Mouse (Mus musculus) c-Kit-positive CD71-positive TER-119-positive erythroid progenitor cells, embryonic 14.5 days (primary cell): ENCODE measurements around the gene Bag5.
"Not testable (repeated sequence)": the region's sequence is repeated elsewhere in the genome, so short reads cannot be mapped to it uniquely, and the experiment has no call there.

Experiments
- DNase-seq: peaks from one replicate; pipeline ENCODE4 v3.0.0-alpha.2; 2013; ENCODE audit warnings: low spot score

The Bag5 gene

DNA sequence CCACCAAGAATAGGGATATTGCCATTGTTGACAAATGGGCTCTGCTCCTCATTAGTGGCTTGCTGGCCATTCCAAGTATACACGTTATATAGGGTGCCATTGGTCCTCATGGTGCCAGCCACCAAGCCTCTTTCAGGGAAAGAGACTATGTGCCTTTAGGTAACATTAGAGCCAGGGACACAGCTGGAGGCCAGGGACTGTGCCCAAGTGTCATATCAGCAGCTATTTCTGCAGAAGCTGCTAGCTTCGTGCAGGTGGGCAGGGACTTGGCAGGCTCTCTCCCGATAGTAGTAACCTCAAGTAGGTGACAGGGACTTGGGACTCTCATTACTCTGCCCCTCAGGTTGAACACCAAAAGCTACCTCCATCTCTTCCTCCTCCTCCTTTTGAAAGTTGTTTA, 21.9 kb upstream of the Bag5 start:
- DNase-seq: no peak

DNA sequence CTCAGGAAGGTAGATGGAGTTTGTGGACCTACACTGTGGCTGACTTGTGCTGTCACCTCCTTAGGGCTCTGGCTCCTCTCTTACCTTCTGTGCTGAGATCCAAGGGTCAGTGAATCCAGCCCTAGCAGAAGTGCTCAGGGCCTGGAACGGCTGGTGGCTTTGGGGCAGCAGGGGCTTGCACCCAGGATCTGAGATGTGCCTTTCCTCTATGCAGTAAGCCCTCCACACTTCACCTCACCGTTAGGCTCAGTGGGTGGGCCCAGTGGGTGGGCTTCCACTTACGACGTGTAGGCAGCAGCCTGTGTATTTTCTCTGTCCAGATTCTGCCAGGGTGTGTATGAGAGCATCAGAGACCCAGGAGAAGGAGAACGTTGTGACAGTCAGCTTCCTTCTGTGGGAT, 19.9 kb upstream of the Bag5 start:
- DNase-seq: no peak

DNA sequence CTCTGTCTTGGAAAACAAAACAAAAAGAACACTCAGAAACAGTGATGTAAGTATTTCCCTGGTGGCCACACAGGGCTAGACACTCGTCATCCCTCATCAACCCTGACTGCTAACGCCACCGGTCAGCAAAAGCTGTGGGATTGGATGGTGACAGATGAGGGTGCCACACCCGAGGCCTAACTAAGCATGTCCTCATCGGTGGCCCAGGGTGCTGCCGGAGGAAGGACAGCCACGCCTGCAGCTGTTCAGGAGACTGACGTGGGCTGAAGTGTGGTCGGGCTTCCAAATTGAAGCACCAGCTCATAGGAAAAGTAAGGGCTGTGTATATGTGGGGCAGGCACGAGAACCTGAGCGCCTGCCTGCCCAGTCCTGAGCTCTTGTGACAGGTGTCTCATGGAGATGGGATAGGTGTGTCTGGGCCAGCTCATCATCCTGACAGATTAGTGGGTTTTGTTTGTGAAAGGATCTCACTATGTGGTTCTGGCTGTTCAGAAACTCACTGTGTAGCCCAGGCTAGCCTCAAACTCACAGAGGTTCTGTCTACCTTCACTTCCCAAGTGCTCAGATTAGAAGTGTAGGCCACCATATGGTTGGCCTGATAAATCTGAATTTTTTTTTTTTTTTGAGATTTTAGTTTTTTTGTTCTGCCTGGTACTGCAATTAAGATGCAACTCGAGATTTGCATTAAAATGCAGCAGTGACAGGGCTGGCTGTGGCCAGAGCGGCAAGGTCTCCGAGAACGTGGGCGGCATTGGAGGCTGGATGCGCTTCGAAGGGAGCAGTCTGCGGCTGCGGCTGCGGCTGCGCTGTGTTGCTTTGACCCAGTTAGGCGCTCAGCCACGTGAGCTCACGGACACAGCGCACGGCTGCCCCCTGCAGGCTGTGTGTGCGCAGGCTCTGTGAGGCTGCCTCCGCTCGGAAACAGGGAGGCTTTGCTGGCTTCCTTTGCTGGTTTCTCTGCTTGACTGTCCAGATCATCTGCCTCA, 19.1 kb upstream of the Bag5 start:
- DNase-seq: peak; percentile 78

DNA sequence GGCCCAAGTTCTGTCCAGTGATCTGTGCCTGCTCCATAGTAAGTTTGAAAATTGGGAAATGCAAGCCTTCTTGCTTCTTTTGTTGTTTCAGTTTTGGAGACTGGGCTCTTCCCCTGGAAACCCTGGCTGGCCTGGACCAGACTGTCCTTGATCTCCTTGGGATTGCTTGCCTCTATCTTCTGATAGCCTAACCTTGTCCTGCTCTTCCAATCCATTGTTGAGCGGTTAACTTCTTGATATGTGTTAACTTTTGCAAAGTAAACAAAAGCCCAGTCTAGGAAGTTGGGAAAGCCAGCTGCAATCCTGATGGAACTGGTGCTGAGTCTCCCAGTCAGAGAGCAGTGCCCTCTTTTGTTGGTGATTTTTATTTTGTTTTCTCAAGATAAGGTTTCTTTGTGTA, 14.9 kb upstream of the Bag5 start:
- no peak for DNase-seq

DNA sequence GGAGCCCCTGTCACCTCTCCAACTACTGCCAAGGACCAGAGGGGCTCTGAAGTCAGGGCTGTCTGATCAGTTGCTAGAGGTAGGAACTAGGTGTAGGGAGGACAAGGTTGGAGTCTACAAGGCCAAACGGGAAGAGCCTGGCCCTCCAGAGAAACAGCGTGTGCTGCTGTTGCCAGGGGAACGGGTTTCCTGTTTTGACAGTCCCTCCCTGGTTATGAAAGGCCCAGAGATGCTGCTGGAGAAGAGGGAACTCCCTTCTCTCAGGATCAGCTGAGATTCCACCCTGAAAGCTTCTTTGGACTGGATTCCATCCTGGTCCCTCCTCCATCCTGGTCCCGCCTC, 13.0 kb upstream of the Bag5 start:
- no peak for DNase-seq

DNA sequence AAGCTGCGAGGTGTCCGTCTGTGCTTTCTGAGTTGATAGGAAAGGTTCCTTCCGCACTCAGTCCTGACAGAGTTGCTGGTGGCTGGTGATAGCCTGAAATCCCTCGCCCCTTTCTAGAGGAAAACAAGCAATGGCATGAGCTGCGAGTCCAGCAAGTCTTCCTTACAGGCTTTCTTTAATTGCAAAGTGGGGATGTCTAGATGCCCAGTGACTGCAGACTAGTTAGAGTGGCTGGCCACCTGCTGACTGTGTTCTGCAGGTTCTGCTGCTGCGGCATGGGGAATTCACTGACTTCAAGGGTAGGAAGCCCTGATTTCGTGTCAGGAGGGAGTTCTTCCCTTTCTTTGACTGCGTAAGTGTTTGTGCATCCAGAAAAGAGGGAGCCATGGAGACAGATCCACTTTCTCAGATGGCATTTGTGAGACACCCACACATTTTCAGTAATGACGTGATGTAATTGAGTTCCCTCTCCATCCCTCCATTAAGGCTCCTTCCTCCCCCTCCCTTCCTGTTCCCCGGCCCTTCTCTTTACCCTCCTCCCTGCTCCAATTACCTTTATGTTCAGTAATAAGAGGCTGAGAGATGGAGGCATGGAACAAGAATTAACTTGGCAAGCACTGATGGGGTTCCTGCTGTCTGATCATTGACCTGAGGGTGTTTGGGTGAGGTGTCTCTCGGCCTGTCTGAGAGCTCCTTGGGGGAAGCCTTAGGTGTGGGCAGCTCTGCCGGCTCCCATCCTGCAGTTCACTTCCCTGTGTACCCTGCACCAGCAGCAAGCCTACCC, 12.5 kb upstream of the Bag5 start:
- DNase-seq: no peak

DNA sequence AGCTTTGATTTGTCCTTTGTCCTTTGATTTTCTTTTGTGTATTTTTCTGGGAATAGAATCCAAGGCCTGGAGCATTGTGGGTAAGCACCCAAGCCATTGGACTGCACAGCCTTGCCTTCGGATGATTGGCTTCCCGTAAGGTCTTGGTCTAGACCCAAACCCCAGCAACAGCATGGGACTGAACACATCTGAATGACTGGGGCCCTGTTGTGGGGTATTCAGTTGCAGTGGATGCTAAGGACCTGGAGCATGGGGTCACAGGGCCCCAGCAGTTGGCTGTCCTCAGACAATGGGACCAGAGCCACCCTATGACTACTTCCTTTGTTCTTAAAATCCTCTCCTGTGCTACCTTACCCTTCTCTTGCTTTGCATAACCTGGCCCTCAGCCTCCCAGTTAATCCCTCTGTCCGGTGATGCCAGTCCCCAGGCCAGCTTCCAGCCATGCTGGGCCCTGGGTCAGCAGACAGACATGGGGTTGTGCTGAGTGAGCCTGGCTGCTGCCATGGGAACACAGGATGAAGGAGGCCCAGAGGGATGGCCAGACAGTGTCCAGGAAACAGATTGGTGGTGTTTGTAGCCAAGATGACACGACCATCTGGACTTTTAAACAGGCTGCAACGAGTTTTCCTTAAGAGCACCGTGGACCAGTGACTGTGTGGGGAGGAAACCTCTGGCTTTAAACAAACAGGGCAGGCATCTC, 11.7 kb upstream of the Bag5 start:
- DNase-seq: no peak

DNA sequence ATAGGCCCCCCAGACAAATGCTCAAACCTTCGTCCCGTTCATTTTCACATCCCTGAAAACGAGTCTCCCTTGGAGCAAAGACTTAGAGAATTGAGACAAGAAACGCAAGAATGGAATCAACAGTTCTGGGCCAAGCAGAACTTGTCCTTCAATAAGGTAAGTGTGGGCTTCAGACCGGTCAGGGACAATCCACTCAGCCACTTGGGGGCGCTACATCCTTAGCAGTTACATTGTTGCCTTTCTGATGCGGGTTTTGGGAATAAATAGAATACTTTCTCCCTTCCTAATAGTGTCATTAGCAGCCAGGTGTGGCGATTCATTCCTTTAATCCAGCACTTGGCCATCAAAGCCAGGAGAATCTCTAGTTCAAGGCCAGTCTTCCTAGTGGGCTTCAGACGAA, 9.6 kb upstream of the Bag5 start:
- peak; percentile 43 for DNase-seq

DNA sequence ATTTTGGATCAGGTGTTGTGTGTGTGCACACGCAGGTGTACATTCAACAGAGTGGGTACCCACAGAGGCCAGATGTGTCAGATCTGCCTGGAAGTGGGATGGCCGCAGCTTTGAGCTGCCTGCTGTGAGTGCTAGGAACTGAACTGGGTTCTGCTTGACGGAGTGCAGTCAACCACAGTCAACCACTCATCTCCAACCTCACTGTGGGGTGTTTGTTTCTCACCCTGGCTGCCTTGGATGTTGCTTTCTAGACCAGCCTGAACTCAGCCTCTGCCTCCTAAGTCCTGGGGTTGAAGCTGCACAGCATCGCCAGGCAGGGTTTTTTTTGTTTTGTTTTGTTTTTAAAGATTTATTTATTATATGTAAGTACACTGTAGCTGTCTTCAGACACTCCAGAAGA, 7.2 kb upstream of the Bag5 start:
- no peak for DNase-seq

DNA sequence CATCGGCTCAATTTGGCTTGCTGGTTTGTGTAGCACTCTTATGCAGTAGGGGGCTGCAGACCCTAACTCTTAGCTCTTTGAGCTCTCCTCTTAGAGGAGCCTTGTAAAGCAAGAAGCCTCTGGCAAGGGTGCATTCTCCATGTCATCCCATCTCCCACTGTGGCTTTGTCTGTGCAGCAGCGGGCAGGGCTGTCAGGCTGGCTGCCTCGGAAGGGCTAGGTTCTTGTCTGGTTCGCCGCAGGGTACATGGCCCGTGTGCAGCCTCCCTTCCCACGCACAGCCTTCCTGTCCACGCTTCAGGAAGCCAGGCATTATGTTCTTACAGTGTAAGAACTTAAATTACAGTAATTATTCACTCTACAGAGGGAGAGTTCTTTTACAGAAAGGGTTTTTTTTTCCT, 5.6 kb upstream of the Bag5 start:
- no peak for DNase-seq

DNA sequence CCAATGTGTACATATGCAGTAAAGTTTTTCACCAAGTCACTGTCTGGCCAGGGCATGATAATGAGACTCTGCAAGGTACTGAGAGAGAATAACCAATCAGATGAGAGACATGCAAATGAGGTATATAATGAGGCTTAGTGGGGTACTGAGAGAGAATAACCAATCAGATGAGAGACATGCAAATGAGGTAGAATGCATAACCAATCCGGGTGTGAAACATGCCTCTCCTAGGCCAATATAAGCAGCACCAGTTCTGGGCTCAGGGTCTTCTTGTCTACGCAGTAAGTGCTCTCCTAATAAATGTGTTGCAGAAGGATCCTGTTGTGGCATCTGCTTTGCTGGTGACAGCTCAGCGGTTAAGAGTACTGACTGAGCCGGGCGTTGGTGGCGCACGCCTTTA, 3.4 kb upstream of the Bag5 start:
- no peak for DNase-seq

DNA sequence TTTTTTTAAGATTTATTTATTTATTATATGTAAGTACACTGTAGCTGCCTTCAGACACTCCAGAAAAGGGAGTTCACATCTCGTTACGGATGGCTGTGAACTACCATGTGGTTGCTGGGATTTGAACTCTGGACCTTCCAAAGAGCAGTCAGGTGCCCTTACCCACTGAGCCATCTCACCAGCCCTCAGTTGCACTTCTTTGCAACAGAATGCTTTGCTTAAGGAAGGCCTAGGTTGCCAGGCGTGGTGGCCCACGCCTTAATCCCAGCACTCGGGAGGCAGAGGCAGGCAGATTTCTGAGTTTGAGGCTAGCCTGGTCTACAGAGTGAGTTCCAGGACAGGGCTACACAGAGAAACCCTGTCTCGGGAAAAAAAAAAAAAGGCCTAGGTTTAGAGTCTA, 823 bp upstream of the Bag5 start:
- DNase-seq: not testable (repeated sequence)

DNA sequence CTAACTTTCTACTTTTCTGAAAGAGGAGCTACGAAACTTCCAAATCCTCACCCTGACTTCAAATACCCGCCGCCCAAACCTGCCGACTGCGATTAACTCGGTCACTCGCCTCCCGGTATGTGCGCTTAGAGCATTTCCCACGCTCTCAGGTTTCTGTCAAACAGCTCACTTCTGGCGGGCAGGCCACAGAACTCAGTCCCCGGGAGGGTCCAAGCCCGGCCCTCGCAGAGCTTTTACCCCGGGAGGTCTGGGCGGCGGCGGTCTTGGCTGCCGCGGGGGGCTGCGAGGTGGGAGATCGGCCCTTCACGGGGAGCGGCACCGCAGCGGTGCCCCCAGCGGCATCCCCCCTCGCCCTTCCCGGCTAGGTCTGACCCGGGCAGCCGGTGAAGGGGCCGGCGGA, 581 bp downstream of the Bag5 start:
- DNase-seq: peak; percentile 37

DNA sequence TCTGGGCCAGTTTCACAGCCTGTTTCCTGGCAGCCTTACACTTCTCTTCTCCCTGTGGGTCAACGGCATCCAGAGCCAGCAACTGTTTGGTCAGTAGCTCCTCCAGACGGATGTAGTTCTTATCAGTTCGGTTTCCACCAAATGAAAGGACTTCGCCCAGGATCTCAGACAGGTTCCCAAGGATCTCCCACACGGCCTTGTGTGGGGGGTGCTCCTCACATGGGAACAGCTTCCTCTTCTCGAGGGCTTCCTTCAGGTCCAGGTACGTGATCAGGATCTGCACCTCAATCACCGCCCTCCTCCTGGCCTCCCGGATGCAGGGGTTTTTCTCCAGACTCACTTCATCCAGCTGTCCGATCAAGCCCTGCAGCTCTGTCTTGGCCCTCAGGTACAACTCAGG, 3.0 kb downstream of the Bag5 start:
- DNase-seq: no peak

DNA sequence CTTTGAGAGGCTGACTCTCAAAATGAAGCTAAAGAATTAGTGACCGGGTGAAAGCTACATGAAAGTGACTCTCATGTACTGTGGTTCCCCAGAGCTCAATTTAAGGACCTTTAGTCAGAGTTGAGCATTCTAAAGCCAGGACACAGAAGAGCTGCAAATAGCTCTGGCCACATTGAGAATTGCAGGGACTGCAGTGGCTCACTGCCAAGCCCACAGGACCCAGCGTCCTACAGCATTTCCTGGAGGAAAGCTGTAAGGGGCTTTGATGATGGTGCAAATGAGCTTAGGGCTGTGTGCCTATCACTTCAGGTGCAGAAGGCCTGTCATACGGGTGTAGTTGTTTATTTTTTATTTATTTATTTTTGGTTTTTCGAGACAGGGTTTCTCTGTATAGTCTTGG, 4.9 kb downstream of the Bag5 start:
- DNase-seq: no peak

DNA sequence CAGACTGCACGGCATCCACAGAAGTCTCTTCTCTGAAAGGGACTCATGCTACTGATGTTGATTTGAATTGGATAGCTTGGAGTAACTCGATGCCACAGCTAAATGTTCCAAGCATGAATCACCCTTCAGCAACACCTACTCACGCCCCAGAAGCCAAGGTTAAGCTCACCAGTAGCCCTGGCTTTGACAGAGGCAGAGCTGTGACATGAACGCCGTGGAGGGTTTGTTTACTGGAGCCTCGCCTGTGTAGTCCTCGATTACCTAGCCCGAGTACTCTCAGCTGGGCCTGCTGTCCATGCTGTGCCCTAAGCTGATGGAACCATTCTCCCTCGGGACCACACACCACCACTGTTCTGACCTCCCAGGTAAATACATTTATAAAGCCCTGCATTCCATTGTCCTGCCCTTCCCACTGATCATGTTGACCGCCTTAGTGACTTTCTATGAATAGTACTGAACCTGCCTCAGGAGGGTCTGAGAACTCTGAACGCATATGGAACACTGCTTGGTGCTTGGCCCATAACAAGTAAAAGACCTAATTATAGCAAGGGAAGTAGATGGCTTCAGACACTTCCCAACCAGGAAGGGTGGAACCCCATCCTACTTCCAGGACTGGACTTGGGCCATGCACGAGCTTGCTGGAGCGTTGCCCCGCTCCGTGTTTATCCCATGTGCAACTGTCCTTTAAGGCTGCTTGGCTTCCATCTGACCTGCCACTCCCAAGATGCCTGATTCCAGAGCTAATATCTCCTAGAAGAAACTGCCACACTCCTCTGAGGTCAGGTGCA, 7.7 kb downstream of the Bag5 start:
- no peak for DNase-seq

DNA sequence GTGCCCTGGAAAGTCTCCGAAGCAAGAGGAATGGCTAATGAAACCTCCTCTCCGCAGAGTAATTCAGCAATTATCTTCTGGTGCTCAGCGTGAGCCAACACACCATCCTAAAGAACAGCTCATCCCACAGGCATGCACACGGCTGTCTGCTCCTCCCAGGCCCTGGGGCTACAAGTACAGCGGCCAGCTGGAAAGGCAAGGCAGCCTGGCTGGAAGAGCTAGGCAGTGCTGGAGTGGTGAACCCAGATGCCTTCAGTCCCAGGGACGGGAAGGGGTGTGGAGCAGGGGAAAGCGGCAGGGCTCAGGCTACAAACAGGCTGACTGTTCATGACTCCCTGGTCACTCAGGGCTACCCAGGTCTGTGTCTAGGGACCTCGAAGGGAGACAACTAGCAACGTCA, 8.4 kb downstream of the Bag5 start:
- DNase-seq: no peak

DNA sequence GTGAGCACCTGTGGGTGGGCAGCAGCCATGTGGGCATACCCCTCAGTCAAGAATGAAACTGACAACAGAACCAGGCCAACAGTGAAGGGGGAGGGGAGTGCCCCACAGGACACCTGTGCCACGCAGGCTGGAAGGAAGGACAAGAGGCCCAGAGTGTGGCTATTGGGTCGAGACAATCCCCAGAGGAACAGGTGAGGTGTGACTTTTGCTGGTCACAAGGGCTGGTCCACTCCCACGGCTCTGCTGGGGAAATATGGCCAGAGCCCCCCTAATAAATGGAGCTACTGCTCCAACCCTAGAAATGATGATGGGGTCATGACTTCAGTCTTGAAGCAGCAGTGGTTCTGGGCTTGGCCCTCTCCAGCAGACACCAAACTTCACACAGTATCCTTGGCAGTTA, 9.8 kb downstream of the Bag5 start:
- DNase-seq: no peak

DNA sequence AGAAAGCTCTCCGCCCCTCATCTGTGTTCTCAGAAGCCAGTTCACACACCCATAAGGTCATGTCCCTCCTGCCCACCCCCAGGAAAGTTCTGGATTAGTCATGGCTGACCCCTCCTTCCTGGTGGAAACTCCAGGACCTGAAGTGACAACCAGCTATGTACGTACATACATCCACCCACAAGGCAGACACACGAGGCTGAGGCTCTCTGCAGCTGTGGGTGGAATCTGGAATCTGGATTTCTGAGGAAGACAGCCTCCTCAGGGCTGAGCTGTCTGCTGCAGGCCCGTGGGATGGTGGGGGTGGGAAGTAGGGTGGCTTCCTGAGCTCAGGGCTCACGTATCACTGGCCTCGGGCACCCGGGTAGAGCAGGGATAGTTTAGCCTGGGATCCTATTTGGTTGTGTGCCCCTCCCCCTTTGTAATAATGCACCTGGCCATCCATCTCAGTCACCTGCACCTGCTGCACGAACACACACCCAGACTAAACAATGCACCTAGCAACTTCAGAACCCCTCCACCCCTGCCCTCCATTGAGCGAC, 12.1 kb downstream of the Bag5 start:
- DNase-seq: no peak

DNA sequence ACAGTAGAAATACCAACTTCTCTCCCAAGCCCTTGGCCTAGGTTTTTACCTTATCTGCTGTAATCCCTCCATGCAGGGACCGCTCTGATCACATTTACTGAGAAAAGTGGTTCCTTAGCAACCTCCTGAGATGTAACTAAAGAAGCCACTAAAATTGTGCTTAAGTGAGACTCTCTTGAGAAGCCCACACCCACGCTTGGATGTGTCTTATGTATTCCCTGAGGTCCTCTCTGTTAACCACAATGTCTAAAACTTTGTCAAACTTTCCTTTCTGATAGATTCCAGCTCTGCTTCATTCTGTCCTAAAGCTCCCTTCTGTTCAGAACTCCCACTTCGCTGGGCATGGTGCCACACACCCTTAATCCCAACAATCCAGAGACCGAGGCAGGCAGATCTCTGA, 13.5 kb downstream of the Bag5 start:
- no peak for DNase-seq

DNA sequence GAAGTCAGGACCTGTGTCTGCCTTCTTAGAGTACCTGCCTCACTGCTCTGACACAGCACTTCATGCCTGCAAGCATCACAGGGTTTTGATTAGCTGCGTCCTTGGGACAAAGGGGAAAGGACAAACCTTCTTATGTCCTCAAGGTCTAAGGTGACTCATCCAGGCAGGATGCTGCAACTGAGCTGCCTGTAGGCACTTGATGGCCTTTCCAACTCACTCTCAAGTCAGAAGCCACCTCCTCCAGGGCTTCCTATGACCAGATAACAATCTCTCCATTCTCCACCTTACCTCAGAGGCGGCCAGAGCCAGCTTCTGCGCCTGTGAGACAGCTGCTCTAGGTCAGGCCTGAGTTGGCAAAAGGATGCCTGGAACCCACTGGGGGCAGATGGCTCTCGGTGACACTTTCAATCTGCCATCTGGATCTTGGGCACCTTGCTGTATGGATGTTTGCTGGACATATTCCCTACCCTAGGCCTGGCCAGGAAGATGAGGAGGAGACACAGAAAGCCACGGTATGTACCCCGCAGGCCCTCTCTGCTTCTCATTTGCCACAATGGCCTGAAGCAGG, 14.6 kb downstream of the Bag5 start:
- DNase-seq: no peak
